Mouse (Mus musculus) megakaryocyte progenitor cell, adult 5-6 weeks (primary cell): ENCODE measurements around the gene Sirt5. TPM values are rescaled to one million over a fixed set of nuclear protein-coding genes. Genes with fewer than 3 reads are reported as not detected.

Experiments
- ATAC-seq: replicated peaks from 2 replicates; pipeline ENCODE4 v1.8.0; 2016; ENCODE audit warnings: mild to moderate bottlenecking, moderate TSS enrichment, inconsistent platforms; ENCODE audit not compliant: poor library complexity
- total RNA-seq, 2 experiments: library from RNA; stranded (forward) in 1 of 2; stranded (reverse) in 1 of 2; fragments of 157-497, 149-512 nt in 1 of 2; fragments of 200-1000 nt in 1 of 2; gene quantifications; 2 replicates each; pipeline versions ENCODE4 v1.2.3 to v1.2.4; 2015 to 2017

Sirt5 gene
- total RNA-seq (2015), result 4.9 and 5.1 TPM in 2 replicates
- 8.1 and 12.1 TPM in 2 replicates for total RNA-seq (2017)

DNA sequence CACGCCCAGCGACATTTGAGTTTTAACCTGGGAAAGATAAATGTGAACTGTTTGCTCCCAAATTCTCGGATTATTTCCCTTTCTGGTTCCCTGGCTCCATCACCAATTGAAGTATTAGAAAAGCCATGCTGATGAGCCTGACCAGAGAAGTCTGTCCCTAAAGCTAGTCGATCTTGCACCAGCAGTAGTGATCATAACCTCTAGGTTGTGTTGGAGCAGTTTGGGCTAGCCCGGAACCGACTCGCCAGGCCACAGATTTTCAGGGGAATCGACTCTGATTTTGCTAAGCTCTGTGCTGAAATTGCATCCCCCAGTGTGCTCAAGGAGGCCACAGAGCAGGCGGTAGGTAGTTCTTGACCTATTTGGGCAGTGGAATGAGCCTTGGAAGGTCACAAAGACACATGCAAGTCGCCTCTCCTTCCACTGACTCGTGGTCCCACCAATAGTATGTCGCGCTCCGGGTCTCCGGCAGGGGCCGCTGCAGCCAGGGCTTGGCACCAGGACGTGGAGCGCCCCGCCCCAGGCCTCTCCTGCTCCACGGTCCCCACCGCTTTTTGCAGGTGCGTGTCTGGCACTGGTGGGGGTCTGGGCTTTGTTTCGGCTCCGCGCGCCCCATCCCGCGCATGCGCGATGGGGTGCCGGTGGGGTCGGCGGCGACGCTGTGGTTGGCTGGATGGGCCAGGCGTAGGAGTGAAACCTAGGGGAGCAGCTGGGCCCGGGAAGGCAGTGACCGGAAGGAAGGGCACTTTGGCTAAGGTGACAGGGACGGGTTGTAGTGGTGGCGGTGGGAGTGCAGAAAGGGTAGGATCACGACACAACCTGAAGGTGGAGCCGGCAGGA is at the start of gene Sirt5:
Sirt5 (plus strand) TSS at position 512 of the 840 bp plus-strand sequence.
- peak; percentile 99 for ATAC-seq

- ATAC-seq, result no peak
Observed at GRCm38 (mm10) chr13:43317411-43317810, 47.9 kb upstream of the Sirt5 start.

- no peak for ATAC-seq
Observed at GRCm38 (mm10) chr13:43319396-43319795, 45.9 kb upstream of the Sirt5 start.

- no peak for ATAC-seq
Observed at GRCm38 (mm10) chr13:43321492-43321891, 43.8 kb upstream of the Sirt5 start.

- 0 out of 2 replicates have a peak, but pooled peaks have one; percentile 20 for ATAC-seq
Observed at GRCm38 (mm10) chr13:43325427-43325826, 39.9 kb upstream of the Sirt5 start.

GRCm38 (mm10) chr13:43331721-43332444 is 33.4 kb upstream of the Sirt5 start:
- no peak for ATAC-seq

- ATAC-seq, result peak; percentile 64
Observed at GRCm38 (mm10) chr13:43332591-43332990, 32.7 kb upstream of the Sirt5 start.

GRCm38 (mm10) chr13:43336425-43337221 is 28.7 kb upstream of the Sirt5 start:
- ATAC-seq, result no peak

DNA sequence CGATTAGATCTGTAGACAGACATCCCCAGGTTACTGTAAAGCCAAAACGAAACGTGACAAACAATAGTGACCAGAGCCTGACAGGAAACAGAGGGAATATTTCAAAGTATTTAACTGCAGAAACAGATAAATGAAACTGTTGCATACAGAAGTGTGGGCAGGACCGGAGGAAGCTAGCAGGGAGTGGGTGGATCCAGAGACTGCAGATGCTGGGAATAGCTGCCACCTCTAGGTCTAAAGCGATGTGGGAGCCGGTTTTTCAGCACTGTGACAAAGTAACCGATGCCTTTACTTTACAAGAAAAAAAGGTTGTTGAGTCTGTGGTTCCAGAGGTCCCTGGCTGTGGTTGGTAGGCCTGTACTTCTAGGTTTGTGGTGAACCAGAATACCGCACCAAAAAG is 27.3 kb upstream of the Sirt5 start:
- no peak for ATAC-seq

DNA sequence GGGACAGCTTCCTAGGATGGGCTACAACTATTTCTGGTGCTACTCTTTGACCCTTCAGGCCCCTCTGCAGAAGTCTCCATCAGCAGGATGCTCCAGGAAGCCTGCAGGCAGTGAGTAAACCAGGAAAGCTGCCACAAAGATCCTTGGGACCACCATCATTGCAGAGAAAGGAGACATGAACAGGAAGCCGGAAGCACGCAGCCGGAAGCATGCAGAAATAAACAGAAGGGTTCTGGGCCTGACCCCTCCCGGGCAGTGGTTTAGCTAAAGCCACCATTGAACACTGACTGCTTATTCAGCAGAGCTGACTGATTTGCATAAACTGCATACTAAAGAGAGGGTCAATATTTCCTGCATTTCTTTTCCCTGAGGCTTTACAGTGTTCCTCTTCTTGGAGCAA is 26.7 kb upstream of the Sirt5 start:
- ATAC-seq, result no peak

DNA sequence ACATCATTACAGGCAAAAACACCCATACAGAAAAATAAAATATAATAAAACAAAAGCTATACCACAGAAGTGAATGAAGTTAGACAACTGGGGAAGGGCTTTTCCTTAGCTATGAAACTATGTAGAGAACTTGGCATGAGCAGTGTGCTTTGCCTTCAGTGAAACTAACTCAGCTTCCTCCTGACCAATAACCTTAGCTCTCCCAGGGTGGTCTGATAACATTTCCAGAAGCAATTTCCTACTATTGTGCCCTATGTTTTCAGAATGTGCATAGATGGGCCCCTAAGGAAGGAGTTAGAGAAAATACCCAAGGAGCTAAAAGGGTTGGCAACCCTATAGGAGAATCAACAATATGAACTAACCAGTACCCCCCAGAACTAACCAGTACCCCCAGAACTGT is 18.5 kb upstream of the Sirt5 start:
- no peak for ATAC-seq

DNA sequence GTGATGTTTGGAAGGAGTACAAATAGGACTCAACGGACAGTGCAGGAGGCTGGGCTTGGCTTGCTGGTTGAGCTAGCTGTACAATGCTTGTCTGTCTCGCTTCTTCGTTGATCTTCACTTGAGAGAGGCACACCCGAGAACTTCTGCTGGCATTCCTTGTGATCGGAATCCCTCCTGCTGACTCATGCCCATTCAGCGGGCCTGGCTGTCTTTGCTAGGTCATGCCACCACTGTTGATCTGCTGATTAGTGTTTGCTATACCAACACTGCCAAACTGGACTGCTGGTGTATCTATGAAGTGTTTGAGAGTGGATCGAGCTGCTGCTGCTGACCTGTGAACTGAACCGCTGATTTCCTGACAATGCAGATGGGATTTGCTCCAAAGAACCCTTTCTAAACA is 15.9 kb upstream of the Sirt5 start:
- no peak for ATAC-seq

GRCm38 (mm10) chr13:43350489-43351169 is 14.7 kb upstream of the Sirt5 start:
- ATAC-seq, result no peak

- ATAC-seq, result no peak
Observed at GRCm38 (mm10) chr13:43353356-43353755, 11.9 kb upstream of the Sirt5 start.

- ATAC-seq, result no peak
Observed at GRCm38 (mm10) chr13:43354362-43354761, 10.9 kb upstream of the Sirt5 start.

GRCm38 (mm10) chr13:43356346-43357125 is 8.8 kb upstream of the Sirt5 start:
- no peak for ATAC-seq

DNA sequence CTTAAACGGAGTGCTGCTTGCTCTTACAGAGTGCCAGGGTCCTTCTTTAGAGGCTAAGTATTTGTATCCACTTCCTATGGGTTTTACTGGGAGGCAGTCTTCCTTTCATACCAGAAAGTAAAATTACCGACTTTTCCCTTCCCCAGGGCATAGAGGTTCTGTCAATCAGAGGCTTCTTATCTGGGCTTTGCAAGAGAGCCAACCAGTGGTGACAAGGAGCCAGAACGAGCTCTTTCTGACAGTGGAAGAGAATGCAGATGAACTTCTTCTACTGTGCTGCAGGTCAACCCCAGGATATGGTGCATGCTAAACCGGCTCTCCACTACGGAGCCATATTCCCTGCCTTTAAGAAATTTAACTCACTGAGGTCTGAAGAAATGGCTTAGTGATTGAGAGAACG is 4.8 kb upstream of the Sirt5 start:
- 0 out of 2 replicates have a peak, but pooled peaks have one; percentile 29 for ATAC-seq

DNA sequence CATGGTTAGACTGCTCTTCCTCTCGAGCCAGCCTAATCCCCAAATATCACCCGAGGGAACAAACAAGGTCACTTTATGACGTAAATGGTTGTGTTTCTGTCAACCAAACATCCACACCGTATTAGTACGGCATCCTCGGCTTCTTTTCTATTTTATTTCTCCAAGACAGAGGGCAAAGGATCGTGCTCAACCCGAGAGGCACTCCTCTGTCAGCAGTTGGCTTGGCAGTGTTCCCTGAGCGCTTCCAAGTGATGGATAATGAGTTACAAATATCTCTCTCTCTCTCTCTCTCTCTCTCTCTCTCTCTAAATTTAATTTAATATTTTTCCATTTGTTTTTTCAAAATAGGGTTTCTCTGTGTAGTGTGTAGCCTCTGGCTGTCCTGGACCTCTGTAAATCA is 2.9 kb upstream of the Sirt5 start:
- ATAC-seq, result no peak

DNA sequence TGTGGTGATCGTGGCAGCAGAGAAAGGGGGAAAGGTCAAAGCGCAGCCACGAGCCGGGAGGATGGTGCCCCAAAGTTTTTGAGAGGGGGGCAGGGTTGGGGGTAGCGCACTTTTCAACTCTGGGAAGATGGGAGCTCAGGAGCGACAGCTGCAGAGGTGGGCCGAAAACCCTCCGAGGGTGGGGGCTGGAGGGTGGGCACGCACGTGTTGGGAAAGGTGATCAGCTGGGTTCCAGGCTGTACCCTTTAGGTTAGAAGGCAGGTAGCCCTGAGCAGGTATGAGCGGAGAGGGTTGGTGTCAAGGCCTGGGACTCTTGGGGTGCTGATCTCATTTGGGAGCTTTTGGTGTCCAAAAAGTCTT is 509 bp downstream of the Sirt5 start:
- no peak for ATAC-seq

DNA sequence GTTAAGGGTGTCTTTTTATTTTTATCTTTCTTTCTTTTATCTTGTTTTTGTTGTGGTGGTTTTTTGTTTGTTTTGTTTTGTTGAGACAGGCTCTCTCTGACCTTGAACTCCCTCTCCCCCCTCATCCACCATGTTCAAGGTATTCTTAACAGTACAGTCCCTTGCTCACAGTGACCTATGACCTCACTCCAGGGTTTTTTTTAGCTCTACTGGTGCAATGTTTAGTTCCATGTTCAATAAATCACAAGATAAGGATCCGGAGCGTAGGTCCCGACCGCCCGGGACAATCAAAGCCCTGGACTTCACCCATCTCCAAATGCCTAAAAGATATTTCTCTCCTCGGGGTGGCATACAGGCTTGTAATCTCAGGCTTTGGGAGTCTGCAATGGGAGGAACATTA is 4.8 kb downstream of the Sirt5 start:
- ATAC-seq, result no peak
